Mouse (Mus musculus) ZHBTc4 (cell line): ENCODE data around the gene C130050O18Rik.
"Not testable (repeated sequence)": the region's sequence is repeated elsewhere in the genome, so short reads cannot be mapped to it uniquely, and the experiment has no call there.

Experiments
- DNase-seq: peaks from one replicate; pipeline ENCODE4 v3.0.0-alpha.2; 2011; ENCODE audit warnings: low read depth, low spot score

The C130050O18Rik gene

GRCm38 (mm10) chr5:139379771-139380384 is 25.2 kb upstream of the C130050O18Rik start:
- no peak for DNase-seq

GRCm38 (mm10) chr5:139380385-139381248 is 24.5 kb upstream of the C130050O18Rik start:
- DNase-seq, result peak; percentile 93

- no peak for DNase-seq
These were observed 23.2 kb upstream of the C130050O18Rik start for GRCm38 (mm10) chr5:139381586-139382513.

GRCm38 (mm10) chr5:139382760-139383159 is 22.3 kb upstream of the C130050O18Rik start:
- no peak for DNase-seq

- no peak for DNase-seq
These were observed 21.8 kb upstream of the C130050O18Rik start for GRCm38 (mm10) chr5:139383234-139383633.

- DNase-seq, result no peak
These were observed 20.5 kb upstream of the C130050O18Rik start for GRCm38 (mm10) chr5:139384531-139384930.

GRCm38 (mm10) chr5:139386047-139386446 is 19.0 kb upstream of the C130050O18Rik start:
- DNase-seq, result no peak

GRCm38 (mm10) chr5:139387329-139388194 is 17.5 kb upstream of the C130050O18Rik start:
- DNase-seq, result no peak

- no peak for DNase-seq
These were observed 16.9 kb upstream of the C130050O18Rik start for GRCm38 (mm10) chr5:139388195-139388570.

- no peak for DNase-seq
These were observed 16.1 kb upstream of the C130050O18Rik start for GRCm38 (mm10) chr5:139388694-139389675.

GRCm38 (mm10) chr5:139389676-139390061 is 15.4 kb upstream of the C130050O18Rik start:
- no peak for DNase-seq

- not testable (repeated sequence) for DNase-seq
These were observed 14.6 kb upstream of the C130050O18Rik start for GRCm38 (mm10) chr5:139390324-139391119.

- DNase-seq, result no peak
These were observed 13.6 kb upstream of the C130050O18Rik start for GRCm38 (mm10) chr5:139391309-139391990.

GRCm38 (mm10) chr5:139392219-139393196 is 12.6 kb upstream of the C130050O18Rik start:
- DNase-seq, result no peak

- DNase-seq, result no peak
These were observed 11.9 kb upstream of the C130050O18Rik start for GRCm38 (mm10) chr5:139393197-139393588.

GRCm38 (mm10) chr5:139394399-139394798 is 10.7 kb upstream of the C130050O18Rik start:
- DNase-seq, result no peak

- DNase-seq, result no peak
These were observed 9.6 kb upstream of the C130050O18Rik start for GRCm38 (mm10) chr5:139395528-139395927.
